15 mouse cellular contexts compared by ENCODE assay signal in the genomic region with DNA sequence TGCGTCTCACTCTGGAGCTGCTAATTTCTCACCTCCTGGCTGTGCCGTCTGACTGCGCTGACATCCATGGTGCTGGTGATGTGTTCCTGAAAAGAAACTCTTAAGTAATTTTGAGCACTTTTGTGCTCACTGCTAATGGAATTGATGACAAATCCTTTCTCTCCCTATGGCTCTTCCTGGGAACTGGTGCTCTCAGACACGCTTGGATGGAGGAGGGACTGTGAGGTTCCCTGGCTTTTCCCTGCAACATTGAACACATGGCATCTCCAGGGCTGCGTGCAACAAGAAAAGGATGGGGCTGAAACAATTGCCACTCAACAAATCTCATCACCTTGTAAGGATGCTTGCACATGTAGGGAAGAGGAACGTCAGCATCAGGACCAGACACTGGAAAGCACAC.
"Had no signal": no experiment of that assay in that cellular context is flagged by ENCODE, and none has a peak within 500 bp of the region (broad histone marks: within the 10 kb centered on the region; RNA-seq: fewer than 3 reads in every experiment).

No protein-coding gene starts in this region.

- H3K27me3 ChIP-seq: neural tube, embryonic 13.5 days; neural tube, embryonic 15.5 days; stomach, embryonic 15.5 days had no signal

- H3K4me2 ChIP-seq: neural tube, embryonic 13.5 days; neural tube, embryonic 15.5 days; stomach, embryonic 15.5 days had no signal

- H3K4me3 ChIP-seq: neural tube, embryonic 13.5 days; neural tube, embryonic 15.5 days; stomach, embryonic 15.5 days had no signal

- H3K4me1 ChIP-seq: stomach, embryonic 15.5 days had no signal

- H3K36me3 ChIP-seq: neural tube, embryonic 13.5 days; neural tube, embryonic 15.5 days; stomach, embryonic 15.5 days had no signal

- H3K9ac ChIP-seq: neural tube, embryonic 13.5 days; neural tube, embryonic 15.5 days; stomach, embryonic 15.5 days had no signal

- DNase-seq: retina, postnatal 1 day; right cerebral cortex, adult 18-20 months; right cerebral cortex, postnatal 14 days; right cerebral cortex, postnatal 25 days; right cerebral cortex, postnatal 4 days; spleen, adult 18-20 months; thymus, adult 18-20 months; thymus, adult 2 months; thymus, postnatal 14 days; thymus, postnatal 25 days; thymus, postnatal 36 days had no signal

- H3K9me3 ChIP-seq: neural tube, embryonic 13.5 days; neural tube, embryonic 15.5 days; stomach, embryonic 15.5 days had no signal

- H3K27ac ChIP-seq: neural tube, embryonic 13.5 days; neural tube, embryonic 15.5 days; stomach, embryonic 15.5 days; stomach, postnatal 0 days had no signal
